Mouse (Mus musculus): ENCODE data around the gene Tns4. TPM values are rescaled to one million over a fixed set of nuclear protein-coding genes. Genes with fewer than 3 reads are reported as not detected.

Tns4 gene
- total RNA-seq, 2 experiments from 2014 or later: 0.15 TPM; not detected in 1

GRCm38 (mm10) chr11:99063406-99064131 lies 25.5 kb downstream of the Tns4 start:
- DNase-seq: no peak
- intact Hi-C loops (cut with DNase I): loop anchor here (1.0 kb wide), 1 partner anchor 20 kb away; no protein-coding TSS in a partner anchor

- intact Hi-C loops (cut with DNase I): no loop called here
- no peak for DNase-seq
Observed at GRCm38 (mm10) chr11:99062661-99063060, 26.4 kb downstream of the Tns4 start.

GRCm38 (mm10) chr11:99060435-99060834 lies 28.7 kb downstream of the Tns4 start:
- DNase-seq: peak; percentile 38 to 56

GRCm38 (mm10) chr11:99055571-99056452 lies 33.3 kb downstream of the Tns4 start:
- DNase-seq: peak; percentile 64 to 70
- intact Hi-C loops (cut with DNase I): no loop called here

More at GRCm38 (mm10) chr11:99060435-99060834, 28.7 kb downstream of the Tns4 start:
- intact Hi-C loops (cut with DNase I): no loop called here

GRCm38 (mm10) chr11:99055143-99055542 lies 34.0 kb downstream of the Tns4 start:
- DNase-seq: peak; percentile 30 to 59
- intact Hi-C loops (cut with DNase I): no loop called here

GRCm38 (mm10) chr11:99047643-99048042 lies 41.5 kb downstream of the Tns4 start:
- peak; percentile 27 to 52 for DNase-seq
- intact Hi-C loops (cut with DNase I): no loop called here

DNA sequence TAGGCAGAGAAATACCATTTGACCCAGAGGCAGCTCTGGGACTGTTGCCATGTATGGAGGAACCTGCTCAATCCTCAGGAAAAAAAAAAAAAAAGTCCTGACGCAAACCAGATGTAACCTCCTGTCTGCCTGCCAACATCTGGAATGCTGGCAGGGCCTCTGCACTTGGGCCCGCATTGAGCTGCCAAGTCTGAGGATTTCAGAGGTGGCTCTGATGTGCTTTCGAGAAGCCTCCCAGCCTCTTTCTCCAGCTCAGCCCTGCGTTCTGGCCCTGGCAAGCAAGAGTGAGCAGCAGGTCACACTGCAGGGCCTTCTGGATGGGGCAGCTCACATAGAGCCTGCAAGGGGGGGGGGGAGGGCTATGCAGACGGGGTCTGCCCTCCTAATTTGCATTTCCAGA lies 42.0 kb downstream of the Tns4 start:
- intact Hi-C loops (cut with DNase I): no loop called here

DNA sequence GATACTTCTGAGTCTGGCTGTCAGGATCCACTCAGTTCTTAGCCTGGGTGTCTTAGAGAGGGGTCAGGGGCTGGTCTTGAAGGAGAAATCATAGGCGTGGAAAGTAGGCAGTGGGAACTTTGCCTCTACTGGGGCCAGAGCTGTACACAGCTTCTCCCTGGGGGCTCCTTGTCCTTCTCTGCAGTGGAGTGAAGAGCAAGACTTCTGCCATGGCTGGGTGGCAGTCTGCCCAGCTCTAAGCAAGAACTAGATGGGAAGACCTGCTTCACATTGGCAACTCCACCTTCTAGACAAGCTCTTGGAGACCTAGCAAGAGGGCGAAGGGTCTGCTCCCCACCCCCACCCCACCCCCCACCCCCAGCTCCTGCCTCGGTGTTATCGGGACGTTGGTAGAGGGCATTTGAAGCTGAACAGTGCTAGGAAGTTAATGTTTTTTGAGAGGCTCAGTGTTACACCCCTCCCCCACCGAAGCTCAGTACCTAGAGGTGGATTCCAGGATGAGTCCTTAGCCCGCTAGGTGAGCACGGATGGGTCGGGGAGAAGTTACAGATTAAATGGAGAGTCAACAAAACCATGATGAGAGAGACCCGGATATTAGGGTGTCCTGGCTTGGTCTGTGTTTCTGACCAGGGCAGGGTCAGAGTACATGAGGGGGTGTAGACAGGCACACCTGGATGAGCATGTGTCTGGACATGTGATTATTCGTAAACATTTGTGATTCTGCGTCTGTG lies 43.8 kb downstream of the Tns4 start:
- DNase-seq: peak in 1 of 2 experiments; percentile 34
- intact Hi-C loops (cut with DNase I): no loop called here

More for the DNA sequence above, 42.0 kb downstream of the Tns4 start:
- DNase-seq: peak; percentile 84 to 91

DNA sequence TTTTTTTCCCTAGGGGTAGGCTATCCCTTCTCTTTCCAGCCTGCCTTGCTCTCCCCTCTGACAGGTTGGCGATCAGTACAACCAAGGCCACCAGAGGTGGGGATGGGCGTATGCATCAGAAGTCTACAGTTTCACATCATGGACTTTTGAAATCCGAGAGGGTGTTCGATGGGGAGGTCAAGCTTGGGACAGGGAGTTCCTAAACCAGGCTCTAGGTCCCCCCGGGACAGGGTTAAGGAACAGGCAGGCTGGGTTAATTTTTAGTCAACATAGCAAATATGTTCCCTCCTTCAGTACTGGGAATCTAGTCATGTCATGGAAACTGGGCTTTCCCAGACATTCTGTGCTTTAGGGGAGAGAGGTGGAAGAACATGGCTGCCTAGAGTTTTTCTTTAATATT lies 44.8 kb downstream of the Tns4 start:
- intact Hi-C loops (cut with DNase I): no loop called here
- peak in 1 of 2 experiments; percentile 23 for DNase-seq

DNA sequence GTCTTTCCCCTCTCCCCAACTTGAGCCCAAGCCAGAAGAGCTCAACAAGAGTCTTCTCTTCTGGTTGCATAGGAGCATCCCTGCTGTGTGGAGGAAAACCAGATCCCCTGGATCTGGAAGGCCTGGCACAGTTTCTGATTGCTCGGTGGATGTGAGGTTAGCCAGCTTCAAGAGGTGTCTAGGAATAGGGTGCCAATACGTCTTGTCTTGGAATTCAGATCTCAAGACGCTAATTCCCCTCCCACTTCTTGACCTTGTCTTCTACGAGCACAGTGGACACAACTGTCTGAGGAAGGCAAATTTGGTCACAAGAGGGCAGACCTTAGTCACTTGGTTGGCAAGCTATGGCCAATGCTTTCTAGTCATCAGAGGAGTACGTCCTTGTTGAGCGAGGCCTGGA lies 45.5 kb downstream of the Tns4 start:
- no peak for DNase-seq

DNA sequence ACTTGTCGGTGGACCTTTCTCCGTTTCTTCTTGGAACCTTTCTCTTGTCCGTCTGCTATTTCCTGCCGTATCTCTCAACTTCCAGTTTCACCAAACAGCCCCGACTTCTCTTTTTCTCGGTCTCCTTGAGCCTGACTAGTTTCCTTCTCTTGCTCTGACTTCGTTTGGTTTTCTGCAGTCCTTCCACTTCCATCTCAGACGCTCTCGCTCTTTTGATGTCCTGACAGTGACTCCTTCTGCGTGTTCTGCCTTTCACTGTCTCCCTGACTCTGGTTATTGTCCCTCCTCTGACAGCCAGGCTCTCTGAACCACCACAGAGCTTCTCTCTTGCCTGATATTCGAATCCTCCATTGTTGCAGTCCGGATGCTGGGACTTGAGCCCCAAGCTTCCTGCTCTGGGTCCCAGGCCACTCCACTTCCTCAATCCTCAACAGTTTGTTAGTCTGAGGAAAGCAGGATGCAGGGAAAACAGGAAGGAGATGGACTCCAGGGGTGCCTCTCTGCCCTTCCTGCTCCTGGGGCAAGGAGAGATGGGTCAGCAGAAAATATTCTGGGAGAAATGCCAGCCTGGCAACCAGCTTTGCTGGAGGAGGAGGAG lies 46.2 kb downstream of the Tns4 start:
- peak; percentile 43 to 63 for DNase-seq
- intact Hi-C loops (cut with DNase I): loop anchor here (1.0 kb wide), 1 partner anchor 21 kb away; no protein-coding TSS in a partner anchor

More for the DNA sequence above, 45.5 kb downstream of the Tns4 start:
- intact Hi-C loops (cut with DNase I): loop anchor here (1.0 kb wide), 1 partner anchor 21 kb away; no protein-coding TSS in a partner anchor

DNA sequence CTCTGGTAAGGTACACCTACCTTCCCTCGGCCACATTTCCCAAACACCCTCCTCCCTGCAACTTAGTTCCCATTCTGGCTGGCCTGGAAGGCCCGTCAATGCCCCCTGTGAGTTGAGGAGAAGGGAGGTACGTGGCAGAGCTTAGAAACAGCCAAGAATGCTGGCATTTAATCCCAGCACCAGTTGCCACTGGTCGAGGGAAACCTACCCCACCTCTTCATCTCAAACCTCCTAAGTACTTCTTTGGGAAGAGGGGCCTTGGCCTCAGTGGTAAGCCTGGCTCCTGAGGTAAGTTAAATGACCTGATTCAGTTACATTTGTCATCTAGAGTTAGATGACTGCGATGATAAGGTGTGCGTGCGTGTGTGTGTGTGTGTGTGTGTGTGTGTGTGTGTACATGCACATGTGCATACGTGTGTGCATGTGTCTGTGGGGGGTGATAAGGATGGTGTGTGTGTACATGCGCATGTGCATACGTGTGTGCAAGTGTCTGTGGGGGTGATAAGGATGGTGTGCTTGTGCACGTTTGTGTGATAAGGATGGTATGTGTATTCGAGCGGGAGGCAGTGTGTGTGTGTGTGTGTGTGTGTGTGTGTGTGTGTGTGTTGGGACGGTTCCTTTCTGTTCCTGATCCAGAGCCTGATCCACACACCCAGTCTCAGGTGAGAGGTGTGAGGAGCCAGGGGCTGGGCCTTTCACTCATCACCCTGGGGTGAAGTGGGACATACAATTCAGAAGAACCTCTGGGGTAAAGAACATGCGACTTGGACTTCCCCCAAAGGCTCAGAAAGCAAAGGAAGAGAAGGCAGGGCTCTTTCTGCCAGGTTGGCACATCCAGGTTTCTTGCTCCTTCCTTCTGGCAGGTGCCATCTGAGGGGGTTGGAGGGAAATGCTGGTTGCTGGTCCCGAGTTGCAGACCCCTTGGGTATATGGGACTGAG lies 47.0 kb downstream of the Tns4 start:
- no peak for DNase-seq
- intact Hi-C loops (cut with DNase I): no loop called here

DNA sequence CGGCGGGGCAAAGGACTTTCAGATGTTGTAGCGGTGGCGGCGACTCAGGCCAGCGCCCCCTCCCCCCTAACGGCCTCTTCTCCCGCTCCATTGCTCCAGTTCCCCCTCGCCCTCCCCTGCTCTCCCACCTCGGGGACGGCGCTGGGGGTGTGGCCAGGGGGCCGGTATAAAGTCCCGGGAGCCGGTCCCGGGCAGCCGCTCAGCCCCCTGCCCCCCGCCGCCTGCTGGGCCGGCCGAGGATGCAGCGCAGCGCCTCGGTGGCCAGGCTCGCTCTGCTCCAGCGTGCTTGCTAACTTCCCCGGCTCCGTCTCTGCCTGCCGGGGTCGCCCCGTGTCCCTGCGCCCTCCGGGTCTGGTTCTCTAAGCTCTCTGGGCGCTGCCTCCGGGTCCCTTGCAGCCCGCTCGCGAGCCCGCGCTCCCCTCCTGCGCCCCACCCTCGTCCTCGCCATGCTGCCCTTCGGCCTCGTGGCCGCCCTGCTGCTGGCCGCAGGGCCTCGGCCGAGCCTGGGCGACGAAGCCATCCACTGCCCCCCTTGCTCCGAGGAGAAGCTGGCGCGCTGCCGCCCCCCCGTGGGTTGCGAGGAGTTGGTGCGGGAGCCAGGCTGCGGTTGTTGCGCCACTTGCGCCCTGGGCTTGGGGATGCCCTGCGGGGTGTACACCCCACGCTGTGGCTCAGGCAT lies 47.9 kb downstream of the Tns4 start, which contains the start of gene Igfbp4:
Igfbp4 (plus strand) TSS at position 194 of the 679 bp plus-strand sequence.
- intact Hi-C loops (cut with DNase I): no loop called here
- DNase-seq: peak; percentile 82 to 83

DNA sequence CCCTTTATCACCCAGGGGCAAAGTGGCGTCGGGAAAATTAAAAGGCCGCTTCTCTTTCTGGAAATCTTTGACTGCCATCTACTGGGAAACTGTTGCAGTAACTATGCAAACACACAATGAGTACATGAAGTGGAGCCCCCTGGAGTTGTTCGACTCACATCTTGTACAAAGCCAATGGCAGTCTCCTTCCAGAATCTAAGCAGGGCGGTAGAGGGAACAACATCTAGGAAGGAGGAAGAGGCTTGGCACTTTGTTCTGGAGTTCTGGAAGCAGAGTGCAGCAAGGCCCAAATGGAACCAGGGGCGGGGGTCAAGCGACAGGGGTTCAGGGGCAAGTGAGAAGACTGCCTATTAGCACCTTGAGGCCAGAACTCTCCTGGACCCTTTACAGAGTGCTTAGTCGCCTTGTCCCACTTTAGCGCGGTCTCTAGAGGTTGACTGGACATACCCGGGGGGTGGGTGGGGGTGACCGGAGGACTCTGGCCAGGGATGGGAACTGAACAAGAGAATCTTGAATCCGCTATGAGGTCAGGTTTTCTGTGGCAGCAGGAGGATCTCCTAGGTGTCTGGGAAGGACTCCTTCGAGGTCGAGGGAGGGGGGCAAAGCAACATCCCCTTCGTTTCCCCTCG lies 48.6 kb downstream of the Tns4 start:
- intact Hi-C loops (cut with DNase I): loop anchor here (1.0 kb wide), 1 partner anchor 25 kb away; no protein-coding TSS in a partner anchor
- DNase-seq: peak; percentile 38 to 58

DNA sequence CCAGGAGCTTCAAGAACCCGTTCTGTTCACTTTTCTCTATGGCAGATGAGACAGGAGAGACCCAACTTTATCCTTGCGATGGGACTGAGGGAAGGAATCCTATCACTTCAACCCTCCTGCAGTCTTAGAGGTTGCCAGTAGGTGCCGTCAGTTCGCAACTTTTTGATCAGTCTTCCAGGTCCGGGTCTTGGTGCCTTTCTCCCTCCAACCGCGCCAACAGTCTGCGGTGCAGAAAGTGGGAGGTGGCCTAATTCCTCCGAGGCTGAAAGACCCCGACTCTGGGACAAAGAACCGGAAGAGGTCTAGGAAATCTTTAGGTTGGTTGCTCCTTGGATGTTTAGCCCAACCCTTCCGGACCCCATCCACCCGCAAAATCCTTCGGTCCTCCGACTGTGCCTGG lies 49.3 kb downstream of the Tns4 start:
- intact Hi-C loops (cut with DNase I): loop anchor here (1.0 to 5.0 kb wide), 4 partner anchors 26 to 117 kb away; no protein-coding TSS in a partner anchor
- DNase-seq: peak; percentile 82 to 86

GRCm38 (mm10) chr11:99036254-99036653 lies 52.9 kb downstream of the Tns4 start:
- intact Hi-C loops (cut with DNase I): loop anchor here (5.0 kb wide), 1 partner anchor 114 kb away; no protein-coding TSS in a partner anchor
- DNase-seq: no peak

GRCm38 (mm10) chr11:99035350-99035749 lies 53.8 kb downstream of the Tns4 start:
- intact Hi-C loops (cut with DNase I): loop anchor here (2.0 to 5.0 kb wide), 2 partner anchors 59 to 113 kb away; no protein-coding TSS in a partner anchor
- no peak for DNase-seq
